Mouse (Mus musculus): ENCODE measurements at regions not wholly inside any gene's neighbourhood (a gene's known extent, or its start where the extent isn't known, plus 50 kb on each side); places are given as distances from the start of the nearest gene placed in this dataset.
A peak's percentile ranks its signal among the peaks of the same experiment; 100 is the strongest.
"Not testable (repeated sequence)": the region's sequence is repeated elsewhere in the genome, so short reads cannot be mapped to it uniquely, and the experiment has no call there.

GRCm38 (mm10) chr7:113035751-113036150 is 82.0 kb downstream of the Rassf10 start:
- WGBS, result 76% methylated on average over 4 of the region's 4 CpGs
- no peak overlapping the region for H3K9ac ChIP-seq (ENCODE audit: low read length)
- H3K27me3 ChIP-seq (ENCODE audit: control insufficient read depth, insufficient read depth, low read length), result no peaks in the 10 kb centered on the region
- ATAC-seq (ENCODE audit: insufficient read depth, low FRiP score), result no peak
- no peak overlapping the region for H3K27ac ChIP-seq (ENCODE audit: low read length)
- H3K36me3 ChIP-seq (ENCODE audit: control insufficient read depth, insufficient read depth, low read length), result no peaks in the 10 kb centered on the region
- H3K4me3 ChIP-seq (replicated peaks; ENCODE audit: low read length), result no peak overlapping the region
- H3K9me3 ChIP-seq (replicated peaks; ENCODE audit: control insufficient read depth, low read length), result no peaks in the 10 kb centered on the region
- no peak overlapping the region for H3K4me2 ChIP-seq (ENCODE audit: low read depth, low read length)
- H3K4me1 ChIP-seq (ENCODE audit: control insufficient read depth, insufficient read depth, low read length), result no peaks in the 10 kb centered on the region

- H3K36me3 ChIP-seq (ENCODE audit: control insufficient read depth, insufficient read depth, low read length), result no peaks in the 10 kb centered on the region
- no peak overlapping the region for H3K4me3 ChIP-seq (replicated peaks; ENCODE audit: low read length)
- H3K4me2 ChIP-seq (ENCODE audit: low read depth, low read length), result no peak overlapping the region
- 63% methylated on average over 12 of the region's 12 CpGs for WGBS
- no peaks in the 10 kb centered on the region for H3K4me1 ChIP-seq (ENCODE audit: control insufficient read depth, insufficient read depth, low read length)
- H3K9ac ChIP-seq (ENCODE audit: low read length), result no peak overlapping the region
- ATAC-seq (ENCODE audit: insufficient read depth, low FRiP score), result no peak
- H3K27ac ChIP-seq (ENCODE audit: low read length), result no peak overlapping the region
- H3K27me3 ChIP-seq (ENCODE audit: control insufficient read depth, insufficient read depth, low read length), result no peaks in the 10 kb centered on the region
- H3K9me3 ChIP-seq (replicated peaks; ENCODE audit: control insufficient read depth, low read length), result no peaks in the 10 kb centered on the region
These were observed 84.3 kb downstream of the Rassf10 start for GRCm38 (mm10) chr7:113037825-113038613.

- H3K9me3 ChIP-seq (replicated peaks; ENCODE audit: control insufficient read depth, low read length), result no peaks in the 10 kb centered on the region
- H3K4me3 ChIP-seq (replicated peaks; ENCODE audit: low read length), result no peak overlapping the region
- no peak overlapping the region for H3K4me2 ChIP-seq (ENCODE audit: low read depth, low read length)
- no peak overlapping the region for H3K27ac ChIP-seq (ENCODE audit: low read length)
- no peaks in the 10 kb centered on the region for H3K27me3 ChIP-seq (ENCODE audit: control insufficient read depth, insufficient read depth, low read length)
- H3K36me3 ChIP-seq (ENCODE audit: control insufficient read depth, insufficient read depth, low read length), result no peaks in the 10 kb centered on the region
- WGBS, result 66% methylated on average over 3 of the region's 3 CpGs
- no peak for ATAC-seq (ENCODE audit: insufficient read depth, low FRiP score)
- H3K9ac ChIP-seq (ENCODE audit: low read length), result no peak overlapping the region
- H3K4me1 ChIP-seq (ENCODE audit: control insufficient read depth, insufficient read depth, low read length), result no peaks in the 10 kb centered on the region
These were observed 85.3 kb downstream of the Rassf10 start for GRCm38 (mm10) chr7:113038906-113039671.

- not testable (repeated sequence) for H3K27ac ChIP-seq (ENCODE audit: low read length); ATAC-seq (ENCODE audit: insufficient read depth, low FRiP score)
- 60% methylated on average over 7 of the region's 8 CpGs for WGBS
These were observed 91.9 kb downstream of the Rassf10 start for GRCm38 (mm10) chr7:113045613-113046159.

GRCm38 (mm10) chr7:113046406-113046805 is 92.6 kb downstream of the Rassf10 start:
- no peaks in the 10 kb centered on the region for H3K36me3 ChIP-seq (ENCODE audit: control insufficient read depth, insufficient read depth, low read length)
- no peak overlapping the region for H3K4me3 ChIP-seq (replicated peaks; ENCODE audit: low read length)
- no peaks in the 10 kb centered on the region; the same call in 1 of the 2 replicates for H3K9me3 ChIP-seq (replicated peaks; ENCODE audit: control insufficient read depth, low read length)
- no peak overlapping the region for H3K4me2 ChIP-seq (ENCODE audit: low read depth, low read length)
- WGBS, result 95% methylated on average over 4 of the region's 4 CpGs
- ATAC-seq (ENCODE audit: insufficient read depth, low FRiP score), result no peak
- H3K4me1 ChIP-seq (ENCODE audit: control insufficient read depth, insufficient read depth, low read length), result peaks cover 11% of the 10 kb centered on the region
- no peaks in the 10 kb centered on the region for H3K27me3 ChIP-seq (ENCODE audit: control insufficient read depth, insufficient read depth, low read length)
- H3K27ac ChIP-seq (ENCODE audit: low read length), result no peak overlapping the region
- no peak overlapping the region for H3K9ac ChIP-seq (ENCODE audit: low read length)

More at GRCm38 (mm10) chr7:113045613-113046159, 91.9 kb downstream of the Rassf10 start:
- not testable (repeated sequence) for H3K4me2 ChIP-seq (ENCODE audit: low read depth, low read length); H3K9me3 ChIP-seq (replicated peaks; ENCODE audit: control insufficient read depth, low read length); H3K9ac ChIP-seq (ENCODE audit: low read length); H3K36me3 ChIP-seq (ENCODE audit: control insufficient read depth, insufficient read depth, low read length); H3K27me3 ChIP-seq (ENCODE audit: control insufficient read depth, insufficient read depth, low read length); H3K4me3 ChIP-seq (replicated peaks; ENCODE audit: low read length)
- peaks cover 11% of the 10 kb centered on the region for H3K4me1 ChIP-seq (ENCODE audit: control insufficient read depth, insufficient read depth, low read length)

- Histone ChIP-seq H3K9me3 (replicated peaks; ENCODE audit: control insufficient read depth, low read length) (no peaks in the 10 kb centered on the region; the same call in 1 of the 2 replicates), H3K36me3 (ENCODE audit: control insufficient read depth, insufficient read depth, low read length) (no peaks in the 10 kb centered on the region), H3K4me2 (ENCODE audit: low read depth, low read length) (no peak overlapping the region), H3K9ac (ENCODE audit: low read length) (no peak overlapping the region), H3K4me1 (ENCODE audit: control insufficient read depth, insufficient read depth, low read length) (peaks cover 11% of the 10 kb centered on the region), H3K4me3 (replicated peaks; ENCODE audit: low read length) (no peak overlapping the region), H3K27ac (ENCODE audit: low read length) (peak overlapping the region; percentile 86), H3K27me3 (ENCODE audit: control insufficient read depth, insufficient read depth, low read length) (no peaks in the 10 kb centered on the region)
- WGBS, result 72% methylated on average over 3 of the region's 3 CpGs
- no peak for ATAC-seq (ENCODE audit: insufficient read depth, low FRiP score)
These were observed 93.8 kb downstream of the Rassf10 start for GRCm38 (mm10) chr7:113047583-113047982.

GRCm38 (mm10) chr7:113048097-113048795 is 94.5 kb downstream of the Rassf10 start:
- ATAC-seq (ENCODE audit: insufficient read depth, low FRiP score), result peak; percentile 89
- H3K4me1 ChIP-seq (ENCODE audit: control insufficient read depth, insufficient read depth, low read length), result peaks cover 11% of the 10 kb centered on the region
- no peaks in the 10 kb centered on the region for H3K36me3 ChIP-seq (ENCODE audit: control insufficient read depth, insufficient read depth, low read length)
- no peak overlapping the region for H3K4me3 ChIP-seq (replicated peaks; ENCODE audit: low read length)
- peak overlapping the region; percentile 86 for H3K27ac ChIP-seq (ENCODE audit: low read length)
- WGBS, result 37% methylated on average over 4 of the region's 4 CpGs
- H3K9me3 ChIP-seq (replicated peaks; ENCODE audit: control insufficient read depth, low read length), result no peaks in the 10 kb centered on the region; the same call in 1 of the 2 replicates
- H3K27me3 ChIP-seq (ENCODE audit: control insufficient read depth, insufficient read depth, low read length), result no peaks in the 10 kb centered on the region
- H3K9ac ChIP-seq (ENCODE audit: low read length), result no peak overlapping the region
- H3K4me2 ChIP-seq (ENCODE audit: low read depth, low read length), result no peak overlapping the region

GRCm38 (mm10) chr7:113049440-113049839 is 95.7 kb downstream of the Rassf10 start:
- Histone ChIP-seq H3K27ac (ENCODE audit: low read length) (no peak overlapping the region; the same call in 1 of the 2 replicates), H3K36me3 (ENCODE audit: control insufficient read depth, insufficient read depth, low read length) (no peaks in the 10 kb centered on the region), H3K4me3 (replicated peaks; ENCODE audit: low read length) (no peak overlapping the region), H3K4me2 (ENCODE audit: low read depth, low read length) (no peak overlapping the region), H3K9me3 (replicated peaks; ENCODE audit: control insufficient read depth, low read length) (no peaks in the 10 kb centered on the region; the same call in 1 of the 2 replicates), H3K4me1 (ENCODE audit: control insufficient read depth, insufficient read depth, low read length) (peaks cover 11% of the 10 kb centered on the region), H3K27me3 (ENCODE audit: control insufficient read depth, insufficient read depth, low read length) (no peaks in the 10 kb centered on the region), H3K9ac (ENCODE audit: low read length) (no peak overlapping the region)
- 84% methylated on average over 5 of the region's 5 CpGs for WGBS
- no peak for ATAC-seq (ENCODE audit: insufficient read depth, low FRiP score)
